Mouse (Mus musculus) mature B cell (primary cell): Measurements from ENCODE around the gene Plagl2.

Experiments used
- in situ Hi-C: fragments of 300-500 bp; cut with MboI; formaldehyde crosslinking; loops from 2 replicates; pipeline ENCODE4 v1.14.3; 2019

Plagl2 gene

GRCm38 (mm10) chr2:153239021-153239859, 2.0 kb downstream of the Plagl2 start:
- in situ Hi-C loops: no loop called here

- in situ Hi-C loops: no loop called here
Measured at GRCm38 (mm10) chr2:153238406-153238805, 2.8 kb downstream of the Plagl2 start.

GRCm38 (mm10) chr2:153237891-153238290, 3.3 kb downstream of the Plagl2 start:
- in situ Hi-C loops: no loop called here

GRCm38 (mm10) chr2:153237193-153237592, 4.0 kb downstream of the Plagl2 start:
- in situ Hi-C loops: no loop called here

GRCm38 (mm10) chr2:153228523-153228922, 12.7 kb downstream of the Plagl2 start:
- in situ Hi-C loops: no loop called here

- in situ Hi-C loops: no loop called here
Measured at GRCm38 (mm10) chr2:153227959-153228358, 13.3 kb downstream of the Plagl2 start.

GRCm38 (mm10) chr2:153225595-153225953, 15.7 kb downstream of the Plagl2 start:
- in situ Hi-C loops: no loop called here

GRCm38 (mm10) chr2:153224946-153225594, 16.2 kb downstream of the Plagl2 start, which contains the start of gene Tspyl3:
TSS of gene Tspyl3 (minus strand) at chr2:153225441.
- in situ Hi-C loops: no loop called here

GRCm38 (mm10) chr2:153222566-153222965, 18.7 kb downstream of the Plagl2 start:
- in situ Hi-C loops: no loop called here

GRCm38 (mm10) chr2:153222130-153222529, 19.1 kb downstream of the Plagl2 start:
- in situ Hi-C loops: no loop called here

- in situ Hi-C loops: no loop called here
Measured at GRCm38 (mm10) chr2:153221620-153222019, 19.6 kb downstream of the Plagl2 start.

GRCm38 (mm10) chr2:153218516-153218915, 22.7 kb downstream of the Plagl2 start:
- in situ Hi-C loops: no loop called here

GRCm38 (mm10) chr2:153217826-153218340, 23.3 kb downstream of the Plagl2 start:
- in situ Hi-C loops: no loop called here

GRCm38 (mm10) chr2:153215421-153215820, 25.8 kb downstream of the Plagl2 start:
- in situ Hi-C loops: no loop called here

GRCm38 (mm10) chr2:153214771-153215259, 26.4 kb downstream of the Plagl2 start:
- in situ Hi-C loops: no loop called here

GRCm38 (mm10) chr2:153213351-153213750, 27.9 kb downstream of the Plagl2 start:
- in situ Hi-C loops: no loop called here

GRCm38 (mm10) chr2:153211451-153211850, 29.8 kb downstream of the Plagl2 start:
- in situ Hi-C loops: no loop called here

GRCm38 (mm10) chr2:153209286-153209685, 31.9 kb downstream of the Plagl2 start:
- in situ Hi-C loops: no loop called here

- in situ Hi-C loops: no loop called here
Measured at GRCm38 (mm10) chr2:153208149-153208548, 33.1 kb downstream of the Plagl2 start.

- in situ Hi-C loops: no loop called here
Measured at GRCm38 (mm10) chr2:153202766-153203165, 38.5 kb downstream of the Plagl2 start.

GRCm38 (mm10) chr2:153199114-153199513, 42.1 kb downstream of the Plagl2 start:
- in situ Hi-C loops: no loop called here

- in situ Hi-C loops: no loop called here
Measured at GRCm38 (mm10) chr2:153198485-153198884, 42.7 kb downstream of the Plagl2 start.

GRCm38 (mm10) chr2:153194255-153194654, 47.0 kb downstream of the Plagl2 start:
- in situ Hi-C loops: no loop called here
